Mouse (Mus musculus) forebrain, embryonic 13.5 days (tissue): ENCODE measurements at regions not wholly inside any gene's neighbourhood (a gene's known extent, or its start where the extent isn't known, plus 50 kb on each side); places are given as distances from the start of the nearest gene placed in this dataset.

ENCODE experiments used
- ATAC-seq: fragments of 200-750 bp; cut with Nextera tagmentation; 2 replicates; pipeline ENCODE4 v1.8.0; 2017
- H3K27ac ChIP-seq: fragments of 300-500 bp; sonication (generic); 2 replicates; pipeline ENCODE4 v1.5.1; 2015; ENCODE audit warnings: inconsistent platforms, mild to moderate bottlenecking, moderate library complexity
- H3K27me3 ChIP-seq: fragments of 300-500 bp; sonication (generic); 2 replicates; pipeline ENCODE4 v1.6.1; 2015; ENCODE audit warnings: mild to moderate bottlenecking, inconsistent platforms
- H3K36me3 ChIP-seq: fragments of 300-500 bp; sonication (generic); 2 replicates; pipeline ENCODE4 v1.6.1; 2015; ENCODE audit warnings: mild to moderate bottlenecking, inconsistent platforms; ENCODE audit not compliant: poor library complexity, severe bottlenecking
- H3K4me1 ChIP-seq: fragments of 300-500 bp; sonication (generic); 2 replicates; pipeline ENCODE4 v1.6.1; 2015; ENCODE audit warnings: inconsistent platforms
- H3K4me2 ChIP-seq: fragments of 300-500 bp; sonication (generic); 2 replicates; pipeline ENCODE4 v1.6.1; 2015; ENCODE audit warnings: inconsistent platforms, mild to moderate bottlenecking, moderate library complexity
- H3K4me3 ChIP-seq: fragments of 300-500 bp; sonication (generic); 2 replicates; pipeline ENCODE4 v1.5.1; 2015; ENCODE audit warnings: mild to moderate bottlenecking, inconsistent platforms
- H3K9ac ChIP-seq: fragments of 300-500 bp; sonication (generic); 2 replicates; pipeline ENCODE4 v1.6.1; 2015; ENCODE audit warnings: mild to moderate bottlenecking, inconsistent platforms
- H3K9me3 ChIP-seq: fragments of 300-500 bp; sonication (generic); replicated peaks from 2 replicates; pipeline ENCODE4 v1.6.1; 2016; ENCODE audit warnings: inconsistent platforms
- WGBS: fragments of 180-500 bp; shearing (Covaris S2); methylation state at CpG from one replicate; pipeline ENCODE4 v1.1.7; 2015; 5-methylcytosine and 5-hydroxymethylcytosine counted together

DNA sequence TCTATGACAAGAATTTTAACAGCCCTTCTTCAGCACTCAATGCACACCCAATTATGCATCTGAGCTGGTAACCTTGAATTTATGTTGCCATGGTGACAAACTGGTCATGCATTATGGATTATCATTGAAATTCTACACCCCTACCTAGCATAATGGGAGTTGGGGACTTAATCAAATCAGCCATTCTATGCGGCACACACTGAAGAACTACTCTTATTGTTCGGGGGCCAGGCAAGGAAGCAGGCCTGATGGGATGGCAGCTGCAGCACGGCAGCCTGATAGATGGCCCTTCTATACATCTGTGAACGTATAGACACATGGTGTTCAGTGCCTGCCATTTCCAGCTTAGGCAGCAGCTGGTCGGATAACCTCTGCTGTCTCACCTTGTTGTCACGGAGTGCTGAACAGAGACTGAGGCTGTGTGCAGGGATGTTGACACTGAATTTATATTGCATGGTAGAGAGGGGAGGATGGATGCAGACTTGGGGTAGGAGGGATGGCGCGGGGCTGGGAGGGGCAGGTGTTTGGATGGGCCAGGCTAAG is 223.7 kb upstream of the Sox11 start:
- Histone ChIP-seq H3K9me3 (no peaks in the 10 kb centered on the region), H3K36me3 (no peaks in the 10 kb centered on the region), H3K27ac (peak overlapping the region; percentile 95), H3K9ac (peak overlapping the region; percentile 47), H3K27me3 (no peaks in the 10 kb centered on the region), H3K4me1 (peaks cover 48% of the 10 kb centered on the region), H3K4me2 (peak overlapping the region; percentile 49), H3K4me3 (peak overlapping the region; percentile 17; the same call in 1 of the 2 replicates)
- WGBS, result 6% methylated on average over 8 of the region's 8 CpGs
- ATAC-seq, result peak; percentile 90

DNA sequence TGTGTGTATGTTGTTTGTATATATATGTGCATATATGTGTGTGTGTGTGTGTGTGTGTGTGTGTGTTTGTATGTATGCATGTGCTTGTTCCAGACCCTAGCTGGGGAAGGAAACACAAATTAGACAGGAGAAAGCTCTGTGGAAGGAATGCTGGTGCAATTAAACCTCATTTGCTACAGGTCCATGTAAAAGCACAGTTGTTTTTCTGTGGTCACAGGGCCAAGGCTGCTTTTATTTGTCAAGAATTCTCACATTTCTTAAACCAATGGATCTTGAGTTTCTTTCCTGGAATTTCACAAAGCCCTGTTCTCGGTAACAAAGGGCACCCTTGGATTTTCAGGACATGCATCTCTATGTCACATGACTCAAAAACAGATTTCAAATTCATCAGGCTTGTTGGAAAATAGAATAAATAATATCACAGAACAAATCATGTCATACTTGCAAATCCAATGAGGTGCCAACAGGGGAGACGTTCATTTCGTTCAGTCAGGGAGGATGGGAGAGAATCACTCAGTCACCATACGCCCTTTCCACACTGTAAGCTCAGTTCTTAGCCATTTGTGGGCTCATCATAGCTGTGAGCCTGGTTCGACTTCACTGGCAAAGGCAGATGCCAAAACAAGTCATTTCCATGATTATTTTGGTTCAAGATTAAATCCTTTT is 222.4 kb upstream of the Sox11 start:
- 0 out of 2 replicates have a peak overlapping the region, but pooled peaks have one; percentile 27 for H3K9ac ChIP-seq
- no peak; the same call in 1 of the 2 replicates for ATAC-seq
- 20% methylated on average over 5 of the region's 5 CpGs for WGBS
- no peaks in the 10 kb centered on the region for H3K36me3 ChIP-seq
- H3K4me2 ChIP-seq, result no peak overlapping the region
- H3K9me3 ChIP-seq, result no peaks in the 10 kb centered on the region
- H3K27me3 ChIP-seq, result no peaks in the 10 kb centered on the region
- peaks cover 48% of the 10 kb centered on the region for H3K4me1 ChIP-seq
- peak overlapping the region; percentile 95 for H3K27ac ChIP-seq
- H3K4me3 ChIP-seq, result no peak overlapping the region

DNA sequence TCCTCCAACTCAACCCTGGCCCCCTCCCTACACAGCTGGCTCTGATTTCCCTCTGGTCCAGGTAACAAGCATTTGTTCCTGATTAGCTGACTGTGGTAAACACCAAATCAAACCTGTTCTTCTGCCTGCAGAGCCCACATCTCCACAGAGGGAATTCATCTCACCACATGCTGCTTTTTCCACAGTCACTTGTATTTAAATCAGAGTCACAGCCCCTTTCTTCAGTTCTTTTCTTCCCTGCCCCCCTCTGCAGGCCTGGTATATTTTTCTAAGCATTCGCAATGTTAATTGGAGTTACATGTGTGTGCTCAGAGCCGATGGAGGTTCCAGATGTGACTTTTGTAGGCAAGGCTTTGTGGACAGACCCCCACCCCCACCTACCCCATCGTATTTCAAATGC is 221.5 kb upstream of the Sox11 start:
- peak overlapping the region; percentile 95 for H3K27ac ChIP-seq
- H3K27me3 ChIP-seq, result no peaks in the 10 kb centered on the region
- peaks cover 48% of the 10 kb centered on the region for H3K4me1 ChIP-seq
- H3K9ac ChIP-seq, result no peak overlapping the region
- H3K36me3 ChIP-seq, result no peaks in the 10 kb centered on the region
- WGBS, result 4% methylated on average over 3 of the region's 3 CpGs
- H3K4me2 ChIP-seq, result no peak overlapping the region
- ATAC-seq, result no peak
- H3K9me3 ChIP-seq, result no peaks in the 10 kb centered on the region; the same call in 1 of the 2 replicates
- H3K4me3 ChIP-seq, result no peak overlapping the region

DNA sequence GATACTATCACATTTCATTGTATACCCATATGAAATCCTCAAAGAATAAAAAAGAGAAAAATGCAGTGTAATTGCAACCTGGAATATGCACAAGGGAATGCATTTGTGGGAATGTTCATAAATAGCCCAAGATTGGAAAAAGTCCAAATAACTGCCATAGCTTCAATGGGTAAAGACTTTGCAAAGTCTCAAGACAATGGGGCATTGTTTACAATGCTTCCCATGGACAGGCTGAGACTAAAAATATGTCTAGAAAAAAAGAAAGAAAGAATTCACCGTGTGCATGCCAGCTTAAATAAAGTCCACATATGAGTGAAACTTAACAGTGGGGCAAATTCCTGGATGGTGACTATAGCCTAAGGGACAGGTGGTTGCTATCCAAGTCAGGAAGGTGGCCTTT is 210.4 kb upstream of the Sox11 start:
- Histone ChIP-seq H3K9me3 (no peaks in the 10 kb centered on the region), H3K9ac (no peak overlapping the region), H3K27me3 (no peaks in the 10 kb centered on the region), H3K4me2 (no peak overlapping the region), H3K27ac (no peak overlapping the region), H3K4me3 (no peak overlapping the region), H3K36me3 (no peaks in the 10 kb centered on the region), H3K4me1 (no peaks in the 10 kb centered on the region)
- 43% methylated on average over 1 of the region's 1 CpGs for WGBS
- ATAC-seq, result no peak

DNA sequence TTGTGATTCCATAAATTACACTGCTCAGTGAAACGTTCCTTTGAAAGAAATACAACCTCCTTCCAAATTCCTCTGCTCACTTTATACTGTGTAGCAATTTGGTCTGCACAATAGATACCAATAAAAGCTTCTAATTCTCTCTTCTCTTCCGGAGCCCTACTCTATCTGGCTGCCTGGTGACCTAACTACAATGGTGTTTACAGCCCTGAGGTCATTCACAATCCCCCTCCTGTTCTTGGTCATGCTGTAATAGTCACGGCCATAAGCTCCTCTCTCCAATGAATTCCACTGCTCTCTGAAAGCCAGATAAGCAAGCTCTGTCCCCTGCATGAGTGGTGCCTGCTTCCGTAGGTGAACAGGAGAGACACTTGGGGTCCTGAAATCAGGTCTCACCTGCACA is 195.8 kb upstream of the Sox11 start:
- H3K9me3 ChIP-seq, result no peaks in the 10 kb centered on the region
- no peak overlapping the region for H3K4me3 ChIP-seq
- no peak overlapping the region for H3K9ac ChIP-seq
- no peak overlapping the region for H3K4me2 ChIP-seq
- H3K27ac ChIP-seq, result no peak overlapping the region
- H3K4me1 ChIP-seq, result peaks cover 13% of the 10 kb centered on the region
- no peak for ATAC-seq
- H3K36me3 ChIP-seq, result no peaks in the 10 kb centered on the region
- WGBS, result 24% methylated on average over 4 of the region's 4 CpGs
- no peaks in the 10 kb centered on the region for H3K27me3 ChIP-seq

DNA sequence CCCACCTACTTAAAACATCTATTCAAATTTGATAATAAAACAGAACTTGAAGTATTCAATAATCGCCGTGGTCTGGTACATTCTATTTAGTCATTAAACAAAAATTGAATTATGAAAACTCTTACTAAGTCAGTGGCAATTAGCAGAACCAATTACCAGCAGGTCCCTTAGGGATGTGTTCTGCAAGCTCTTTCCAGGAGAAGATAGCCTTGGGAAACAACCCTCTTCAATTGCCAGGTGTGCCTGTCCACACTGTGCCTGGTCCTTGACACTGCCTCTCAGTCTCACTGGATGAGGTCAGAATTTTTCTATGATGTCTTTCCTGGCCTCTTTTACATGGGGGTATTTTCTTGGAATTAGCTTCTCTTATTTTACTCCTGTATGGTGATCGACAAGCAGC is 195.1 kb upstream of the Sox11 start:
- 83% methylated on average over 3 of the region's 3 CpGs for WGBS

DNA sequence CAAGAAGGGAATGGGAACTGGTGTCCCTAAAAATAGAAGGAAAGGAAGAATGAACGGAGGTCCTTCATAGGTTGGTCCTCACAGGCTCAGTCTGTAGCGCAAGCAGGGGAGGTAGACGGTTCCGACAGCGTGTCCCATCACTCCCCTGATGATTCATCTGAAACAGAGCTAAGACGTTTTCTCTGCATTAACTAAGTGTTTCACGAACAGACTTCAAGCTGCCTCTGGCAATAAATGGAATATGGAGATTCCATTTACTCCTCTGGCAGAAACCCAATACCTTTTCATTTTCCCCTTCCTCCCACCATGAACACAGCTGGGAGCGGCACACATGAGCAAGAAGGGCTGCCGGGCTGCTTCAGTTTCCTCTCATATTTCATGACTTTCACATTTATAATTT is 194.6 kb upstream of the Sox11 start:
- 69% methylated on average over 9 of the region's 9 CpGs for WGBS
- no peak overlapping the region for H3K4me2 ChIP-seq
- no peaks in the 10 kb centered on the region; the same call in 1 of the 2 replicates for H3K9me3 ChIP-seq
- H3K27me3 ChIP-seq, result no peaks in the 10 kb centered on the region
- peak overlapping the region; percentile 31; the same call in 1 of the 2 replicates for H3K27ac ChIP-seq
- H3K9ac ChIP-seq, result no peak overlapping the region
- H3K4me3 ChIP-seq, result no peak overlapping the region
- H3K4me1 ChIP-seq, result peaks cover 13% of the 10 kb centered on the region
- no peaks in the 10 kb centered on the region for H3K36me3 ChIP-seq
- no peak for ATAC-seq

More for the DNA sequence above, 195.1 kb upstream of the Sox11 start:
- Histone ChIP-seq H3K4me1 (peaks cover 13% of the 10 kb centered on the region), H3K36me3 (no peaks in the 10 kb centered on the region), H3K4me3 (no peak overlapping the region), H3K27ac (no peak overlapping the region), H3K27me3 (no peaks in the 10 kb centered on the region), H3K9ac (no peak overlapping the region), H3K9me3 (no peaks in the 10 kb centered on the region; the same call in 1 of the 2 replicates), H3K4me2 (no peak overlapping the region)
- ATAC-seq, result no peak

DNA sequence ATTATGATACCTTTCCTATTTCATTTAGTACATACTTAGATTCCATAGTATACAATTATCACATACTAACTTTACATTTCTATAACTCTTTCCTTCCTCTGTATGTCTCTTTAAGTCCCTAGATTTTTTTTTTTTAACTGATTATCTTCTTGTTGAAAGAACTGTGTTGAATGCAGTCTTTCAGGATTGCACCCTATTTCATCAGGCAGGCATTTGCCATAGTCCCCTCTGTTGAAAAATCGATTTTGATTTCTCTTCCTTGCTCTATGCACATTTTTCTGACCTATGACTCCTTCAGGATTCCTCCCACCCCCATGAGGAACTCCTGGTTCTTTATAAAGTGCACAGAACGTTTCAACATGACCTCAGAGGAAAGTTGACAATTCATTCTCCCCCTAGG is 183.2 kb upstream of the Sox11 start:
- 71% methylated on average over 2 of the region's 2 CpGs for WGBS
- Histone ChIP-seq H3K36me3 (no peaks in the 10 kb centered on the region), H3K9ac (no peak overlapping the region), H3K4me3 (no peak overlapping the region), H3K27me3 (no peaks in the 10 kb centered on the region), H3K4me1 (no peaks in the 10 kb centered on the region), H3K4me2 (no peak overlapping the region), H3K9me3 (no peaks in the 10 kb centered on the region), H3K27ac (no peak overlapping the region)
- ATAC-seq, result no peak

DNA sequence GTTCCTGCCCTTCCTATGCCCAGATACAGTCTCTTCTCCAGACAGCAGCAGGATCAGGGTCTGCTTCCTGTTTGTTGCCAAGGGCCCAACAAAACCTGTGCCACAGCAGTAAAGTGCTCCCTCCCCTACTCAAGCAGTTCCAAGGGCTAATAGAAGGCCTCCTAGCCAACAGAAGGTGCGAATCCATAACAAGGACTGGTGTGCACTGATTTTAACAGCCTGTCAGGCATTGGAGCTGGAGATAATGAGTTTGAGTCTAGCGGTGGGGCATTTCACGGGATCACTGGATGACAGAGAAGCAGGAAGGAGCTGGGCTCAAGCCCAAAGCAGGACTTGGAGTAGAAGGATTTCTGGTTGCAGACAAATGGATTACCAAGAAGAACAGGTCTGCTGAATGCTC is 170.9 kb upstream of the Sox11 start:
- Histone ChIP-seq H3K27me3 (no peaks in the 10 kb centered on the region), H3K36me3 (no peaks in the 10 kb centered on the region), H3K9ac (no peak overlapping the region), H3K9me3 (no peaks in the 10 kb centered on the region), H3K4me2 (no peak overlapping the region), H3K4me3 (no peak overlapping the region), H3K4me1 (no peaks in the 10 kb centered on the region), H3K27ac (peak overlapping the region; percentile 6; the same call in 1 of the 2 replicates)
- WGBS, result 64% methylated on average over 3 of the region's 3 CpGs
- ATAC-seq, result 0 out of 2 replicates have a peak, but pooled peaks have one; percentile 36

DNA sequence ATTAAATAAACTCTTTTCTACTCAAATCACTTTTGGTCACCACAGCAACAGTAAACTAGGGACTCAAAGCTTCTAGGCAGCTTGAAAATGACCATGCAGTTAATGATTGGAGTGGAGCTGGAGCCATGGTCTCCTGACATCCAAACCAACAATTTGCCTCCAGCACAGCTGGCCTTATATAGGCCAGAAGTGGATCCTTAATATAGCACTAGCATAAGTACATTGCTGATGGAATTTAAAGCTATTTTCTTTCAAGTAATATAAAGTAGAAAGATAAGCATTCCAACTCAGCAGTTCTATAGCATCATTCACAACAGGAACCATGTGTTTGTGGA is 165.8 kb upstream of the Sox11 start:
- Histone ChIP-seq H3K4me1 (peaks cover 5% of the 10 kb centered on the region; the same call in 1 of the 2 replicates), H3K4me3 (no peak overlapping the region), H3K36me3 (no peaks in the 10 kb centered on the region), H3K9me3 (no peaks in the 10 kb centered on the region), H3K9ac (no peak overlapping the region), H3K27me3 (no peaks in the 10 kb centered on the region), H3K4me2 (no peak overlapping the region), H3K27ac (no peak overlapping the region)
- ATAC-seq, result no peak

DNA sequence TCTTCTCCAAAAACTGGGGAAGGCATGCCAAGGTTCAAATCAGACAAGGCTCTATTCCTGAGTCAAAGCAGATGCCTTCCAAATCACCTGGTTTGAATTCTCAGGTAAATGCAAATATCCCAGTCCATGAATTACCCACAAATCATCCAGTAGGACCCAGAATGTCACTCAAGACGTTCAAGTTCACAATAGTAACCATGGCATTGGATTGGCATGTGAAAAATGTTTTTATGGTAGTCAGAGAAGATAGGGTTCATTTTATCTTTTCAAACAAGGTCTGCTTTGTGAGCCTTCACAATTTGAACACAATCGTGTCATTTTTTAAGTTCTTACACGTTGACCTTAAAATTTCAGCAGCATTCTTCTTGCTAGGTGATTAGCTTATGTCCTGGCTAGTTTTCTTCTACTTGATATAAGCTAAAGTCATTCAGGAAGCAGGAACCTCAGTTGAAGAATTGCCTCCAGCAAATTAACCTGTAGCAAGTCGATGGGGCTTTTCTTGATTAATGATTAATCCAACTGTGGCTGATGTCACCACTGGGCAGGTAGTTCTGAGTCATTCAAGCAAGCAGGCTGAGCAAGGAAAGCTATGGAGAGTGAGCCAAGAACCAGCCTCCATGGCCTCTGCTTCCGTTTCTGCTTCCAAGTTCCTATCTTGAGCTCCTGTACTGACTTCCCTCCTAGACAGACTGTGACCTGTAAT is 165.3 kb upstream of the Sox11 start:
- Histone ChIP-seq H3K4me2 (no peak overlapping the region), H3K36me3 (no peaks in the 10 kb centered on the region)
- WGBS, result 61% methylated on average over 5 of the region's 5 CpGs

DNA sequence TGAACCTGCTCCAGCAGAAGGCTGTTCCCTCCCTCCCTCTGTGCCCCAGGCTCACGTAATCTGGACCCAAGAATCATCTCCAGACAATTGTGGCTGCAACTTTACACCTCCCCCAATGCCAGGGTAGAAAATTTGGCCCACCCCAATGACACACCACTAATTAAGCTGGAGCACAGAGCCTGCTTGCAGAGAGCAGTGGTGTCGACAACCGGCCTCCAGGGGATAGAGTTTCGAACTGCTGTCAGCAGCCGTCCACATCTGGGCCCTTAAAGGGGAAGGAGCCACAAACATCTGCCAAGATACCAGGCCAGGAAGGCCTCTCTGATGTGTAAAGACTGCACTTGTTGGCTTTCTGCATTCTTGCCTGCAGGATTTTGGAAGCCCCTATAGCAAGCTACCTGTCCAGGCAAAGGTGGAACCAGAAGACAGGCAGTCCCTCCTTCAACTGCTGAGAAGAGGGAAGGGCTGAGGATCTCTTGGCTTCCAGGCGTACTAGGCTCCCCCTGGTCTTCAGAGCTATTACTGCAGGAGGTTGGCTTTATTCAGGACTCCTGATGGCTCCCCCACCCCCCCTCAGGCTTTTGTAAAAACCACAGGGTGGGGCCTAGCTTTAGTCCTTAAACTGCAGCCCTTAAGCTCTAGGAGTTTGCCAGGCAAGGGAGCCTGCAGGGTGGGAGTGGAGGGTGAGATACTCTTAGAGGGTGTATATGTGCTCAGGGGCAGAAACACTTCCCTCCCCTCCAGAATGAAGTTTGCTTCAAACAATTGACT is 160.5 kb upstream of the Sox11 start:
- 13% methylated on average over 6 of the region's 6 CpGs for whole genome bisulfite sequencing
- Histone ChIP-seq H3K4me2 (no peak overlapping the region), H3K4me1 (peaks cover 19% of the 10 kb centered on the region), H3K9ac (no peak overlapping the region), H3K9me3 (no peaks in the 10 kb centered on the region), H3K36me3 (no peaks in the 10 kb centered on the region), H3K27ac (no peak overlapping the region), H3K4me3 (no peak overlapping the region), H3K27me3 (no peaks in the 10 kb centered on the region)
- no peak for ATAC-seq

More for the DNA sequence above, 165.3 kb upstream of the Sox11 start:
- H3K4me1 ChIP-seq, result peaks cover 10% of the 10 kb centered on the region
- H3K9me3 ChIP-seq, result no peaks in the 10 kb centered on the region
- H3K9ac ChIP-seq, result no peak overlapping the region
- H3K4me3 ChIP-seq, result no peak overlapping the region
- no peaks in the 10 kb centered on the region for H3K27me3 ChIP-seq
- H3K27ac ChIP-seq, result no peak overlapping the region
- no peak for ATAC-seq
